Mouse (Mus musculus): ENCODE results near the gene Chchd3.

Gene Chchd3

GRCm38 (mm10) chr6:32996597-32996996 lies 63.5 kb downstream of the Chchd3 start:
- Histone ChIP-seq H3K4me1 (replicated peaks; ENCODE audit: low read depth, low read length) (peaks cover 1% of the 10 kb centered on the region; the same call in 1 of the 2 replicates), H3K27me3 (ENCODE audit: insufficient read depth, low read length) (no peaks in the 10 kb centered on the region), H3K9me3 (ENCODE audit: low read length) (no peaks in the 10 kb centered on the region), H3K36me3 (ENCODE audit: insufficient read depth, low read length) (peaks cover 19% of the 10 kb centered on the region; the same call in 1 of the 2 replicates), H3K4me3 (replicated peaks; ENCODE audit: low read length) (no peak overlapping the region)
- no peak for TF ChIP-seq CTCF (conservative IDR thresholded peaks at IDR 0.05; ENCODE audit: low read length)
- TF ChIP-seq NANOG (IDR thresholded peaks at IDR 0.05; ENCODE audit: borderline replicate concordance, low read length), result no peak
- no peak for TF ChIP-seq POU5F1 (IDR thresholded peaks at IDR 0.05; ENCODE audit: borderline replicate concordance, low read length)

- TF ChIP-seq NANOG (IDR thresholded peaks at IDR 0.05; ENCODE audit: borderline replicate concordance, low read length), result no peak
- no peak for TF ChIP-seq POU5F1 (IDR thresholded peaks at IDR 0.05; ENCODE audit: borderline replicate concordance, low read length)
- TF ChIP-seq CTCF (conservative IDR thresholded peaks at IDR 0.05; ENCODE audit: low read length), result no peak
- Histone ChIP-seq H3K27me3 (ENCODE audit: insufficient read depth, low read length) (no peaks in the 10 kb centered on the region), H3K4me1 (replicated peaks; ENCODE audit: low read depth, low read length) (peaks cover 9% of the 10 kb centered on the region), H3K36me3 (ENCODE audit: insufficient read depth, low read length) (peaks cover 14% of the 10 kb centered on the region; the same call in 1 of the 2 replicates), H3K4me3 (replicated peaks; ENCODE audit: low read length) (no peak overlapping the region), H3K9me3 (ENCODE audit: low read length) (no peaks in the 10 kb centered on the region)
Measured at GRCm38 (mm10) chr6:32993847-32994246, 66.2 kb downstream of the Chchd3 start.

- peaks cover 15% of the 10 kb centered on the region for H3K4me1 ChIP-seq (replicated peaks; ENCODE audit: low read depth, low read length)
- no peaks in the 10 kb centered on the region for H3K36me3 ChIP-seq (ENCODE audit: insufficient read depth, low read length)
- H3K4me3 ChIP-seq (replicated peaks; ENCODE audit: low read length), result no peak overlapping the region
- no peaks in the 10 kb centered on the region for H3K9me3 ChIP-seq (ENCODE audit: low read length)
- H3K27me3 ChIP-seq (ENCODE audit: insufficient read depth, low read length), result no peaks in the 10 kb centered on the region
- TF ChIP-seq CTCF (conservative IDR thresholded peaks at IDR 0.05; ENCODE audit: low read length) (no peak), NANOG (IDR thresholded peaks at IDR 0.05; ENCODE audit: borderline replicate concordance, low read length) (no peak), POU5F1 (IDR thresholded peaks at IDR 0.05; ENCODE audit: borderline replicate concordance, low read length) (no peak)
Measured at GRCm38 (mm10) chr6:32990061-32990633, 69.9 kb downstream of the Chchd3 start.

GRCm38 (mm10) chr6:32988561-32988960 lies 71.5 kb downstream of the Chchd3 start:
- Histone ChIP-seq H3K4me3 (replicated peaks; ENCODE audit: low read length) (no peak overlapping the region), H3K4me1 (replicated peaks; ENCODE audit: low read depth, low read length) (peaks cover 15% of the 10 kb centered on the region), H3K27me3 (ENCODE audit: insufficient read depth, low read length) (no peaks in the 10 kb centered on the region), H3K9me3 (ENCODE audit: low read length) (no peaks in the 10 kb centered on the region), H3K36me3 (ENCODE audit: insufficient read depth, low read length) (no peaks in the 10 kb centered on the region)
- TF ChIP-seq POU5F1 (IDR thresholded peaks at IDR 0.05; ENCODE audit: borderline replicate concordance, low read length) (no peak), CTCF (conservative IDR thresholded peaks at IDR 0.05; ENCODE audit: low read length) (no peak)

- Histone ChIP-seq H3K9me3 (ENCODE audit: low read length) (no peaks in the 10 kb centered on the region), H3K4me3 (replicated peaks; ENCODE audit: low read length) (no peak overlapping the region), H3K27me3 (ENCODE audit: insufficient read depth, low read length) (no peaks in the 10 kb centered on the region), H3K4me1 (replicated peaks; ENCODE audit: low read depth, low read length) (peaks cover 6% of the 10 kb centered on the region; the same call in 1 of the 2 replicates), H3K36me3 (ENCODE audit: insufficient read depth, low read length) (no peaks in the 10 kb centered on the region)
- TF ChIP-seq NANOG (IDR thresholded peaks at IDR 0.05; ENCODE audit: borderline replicate concordance, low read length), result no peak
- TF ChIP-seq POU5F1 (IDR thresholded peaks at IDR 0.05; ENCODE audit: borderline replicate concordance, low read length), result no peak
- TF ChIP-seq CTCF (conservative IDR thresholded peaks at IDR 0.05; ENCODE audit: low read length), result no peak
Measured at GRCm38 (mm10) chr6:32983876-32984275, 76.2 kb downstream of the Chchd3 start.

GRCm38 (mm10) chr6:32981253-32981652 lies 78.8 kb downstream of the Chchd3 start:
- TF ChIP-seq NANOG (IDR thresholded peaks at IDR 0.05; ENCODE audit: borderline replicate concordance, low read length) (no peak), POU5F1 (IDR thresholded peaks at IDR 0.05; ENCODE audit: borderline replicate concordance, low read length) (no peak), CTCF (conservative IDR thresholded peaks at IDR 0.05; ENCODE audit: low read length) (no peak)
- H3K4me1 ChIP-seq (replicated peaks; ENCODE audit: low read depth, low read length), result no peaks in the 10 kb centered on the region; the same call in 1 of the 2 replicates
- H3K36me3 ChIP-seq (ENCODE audit: insufficient read depth, low read length), result no peaks in the 10 kb centered on the region; the same call in 1 of the 2 replicates
- no peak overlapping the region for H3K4me3 ChIP-seq (replicated peaks; ENCODE audit: low read length)
- H3K27me3 ChIP-seq (ENCODE audit: insufficient read depth, low read length), result no peaks in the 10 kb centered on the region
- H3K9me3 ChIP-seq (ENCODE audit: low read length), result no peaks in the 10 kb centered on the region

GRCm38 (mm10) chr6:32978811-32979210 lies 81.2 kb downstream of the Chchd3 start:
- Histone ChIP-seq H3K27me3 (ENCODE audit: insufficient read depth, low read length) (no peaks in the 10 kb centered on the region), H3K4me3 (replicated peaks; ENCODE audit: low read length) (no peak overlapping the region), H3K9me3 (ENCODE audit: low read length) (peaks cover 8% of the 10 kb centered on the region), H3K4me1 (replicated peaks; ENCODE audit: low read depth, low read length) (no peaks in the 10 kb centered on the region; the same call in 1 of the 2 replicates), H3K36me3 (ENCODE audit: insufficient read depth, low read length) (no peaks in the 10 kb centered on the region; the same call in 1 of the 2 replicates)
- TF ChIP-seq CTCF (conservative IDR thresholded peaks at IDR 0.05; ENCODE audit: low read length), result no peak
- TF ChIP-seq POU5F1 (IDR thresholded peaks at IDR 0.05; ENCODE audit: borderline replicate concordance, low read length), result no peak
- no peak for TF ChIP-seq NANOG (IDR thresholded peaks at IDR 0.05; ENCODE audit: borderline replicate concordance, low read length)

GRCm38 (mm10) chr6:32971926-32972325 lies 88.1 kb downstream of the Chchd3 start:
- no peak for TF ChIP-seq NANOG (IDR thresholded peaks at IDR 0.05; ENCODE audit: borderline replicate concordance, low read length)
- TF ChIP-seq CTCF (conservative IDR thresholded peaks at IDR 0.05; ENCODE audit: low read length), result no peak
- no peak for TF ChIP-seq POU5F1 (IDR thresholded peaks at IDR 0.05; ENCODE audit: borderline replicate concordance, low read length)
- Histone ChIP-seq H3K9me3 (ENCODE audit: low read length) (peaks cover 14% of the 10 kb centered on the region), H3K36me3 (ENCODE audit: insufficient read depth, low read length) (peaks cover 10% of the 10 kb centered on the region), H3K27me3 (ENCODE audit: insufficient read depth, low read length) (no peaks in the 10 kb centered on the region), H3K4me3 (replicated peaks; ENCODE audit: low read length) (no peak overlapping the region), H3K4me1 (replicated peaks; ENCODE audit: low read depth, low read length) (peaks cover 10% of the 10 kb centered on the region)

GRCm38 (mm10) chr6:32968971-32969370 lies 91.1 kb downstream of the Chchd3 start:
- no peak overlapping the region for H3K4me3 ChIP-seq (replicated peaks; ENCODE audit: low read length)
- TF ChIP-seq NANOG (IDR thresholded peaks at IDR 0.05; ENCODE audit: borderline replicate concordance, low read length), result no peak
- TF ChIP-seq POU5F1 (IDR thresholded peaks at IDR 0.05; ENCODE audit: borderline replicate concordance, low read length), result no peak
- no peak for TF ChIP-seq CTCF (conservative IDR thresholded peaks at IDR 0.05; ENCODE audit: low read length)
- H3K4me1 ChIP-seq (replicated peaks; ENCODE audit: low read depth, low read length), result peaks cover 10% of the 10 kb centered on the region
- no peaks in the 10 kb centered on the region for H3K27me3 ChIP-seq (ENCODE audit: insufficient read depth, low read length)
- H3K36me3 ChIP-seq (ENCODE audit: insufficient read depth, low read length), result peaks cover 10% of the 10 kb centered on the region
- H3K9me3 ChIP-seq (ENCODE audit: low read length), result peaks cover 8% of the 10 kb centered on the region; the same call in 1 of the 2 replicates
